Mouse (Mus musculus) ZHBTc4 (cell line): ENCODE measurements at regions not wholly inside any gene's neighbourhood (a gene's known extent, or its start where the extent isn't known, plus 50 kb on each side); places are given as distances from the start of the nearest gene placed in this dataset.
"Not testable (repeated sequence)": the region's sequence is repeated elsewhere in the genome, so short reads cannot be mapped to it uniquely, and the experiment has no call there.

Source experiments
- DNase-seq: peaks from one replicate; pipeline ENCODE4 v3.0.0-alpha.2; 2011; ENCODE audit warnings: low read depth, low spot score

- DNase-seq: not testable (repeated sequence)
These were observed 199.4 kb upstream of the Cdk6 start for GRCm38 (mm10) chr5:3141841-3142240.

- DNase-seq: peak; percentile 61
These were observed 194.6 kb upstream of the Cdk6 start for GRCm38 (mm10) chr5:3146544-3147295.

GRCm38 (mm10) chr5:3149886-3150285, 191.4 kb upstream of the Cdk6 start:
- DNase-seq: peak; percentile 13

- DNase-seq: not testable (repeated sequence)
These were observed 190.5 kb upstream of the Cdk6 start for GRCm38 (mm10) chr5:3150766-3151165.

- DNase-seq: not testable (repeated sequence)
These were observed 189.6 kb upstream of the Cdk6 start for GRCm38 (mm10) chr5:3151534-3152148.

GRCm38 (mm10) chr5:3152149-3152865, 189.0 kb upstream of the Cdk6 start:
- DNase-seq: peak; percentile 35

- not testable (repeated sequence) for DNase-seq
These were observed 175.8 kb upstream of the Cdk6 start for GRCm38 (mm10) chr5:3165511-3165910.

- DNase-seq: peak; percentile 51
These were observed 174.8 kb upstream of the Cdk6 start for GRCm38 (mm10) chr5:3166496-3166895.

- not testable (repeated sequence) for DNase-seq
These were observed 147.7 kb upstream of the Cdk6 start for GRCm38 (mm10) chr5:3193592-3193991.

GRCm38 (mm10) chr5:3197952-3198841, 143.1 kb upstream of the Cdk6 start:
- no peak for DNase-seq

- not testable (repeated sequence) for DNase-seq
These were observed 142.3 kb upstream of the Cdk6 start for GRCm38 (mm10) chr5:3198869-3199550.

- DNase-seq: not testable (repeated sequence)
These were observed 135.1 kb upstream of the Cdk6 start for GRCm38 (mm10) chr5:3206160-3206559.

- DNase-seq: not testable (repeated sequence)
These were observed 133.0 kb upstream of the Cdk6 start for GRCm38 (mm10) chr5:3208293-3208692.

- DNase-seq: no peak
These were observed 130.0 kb upstream of the Cdk6 start for GRCm38 (mm10) chr5:3211284-3211683.

- no peak for DNase-seq
These were observed 125.2 kb upstream of the Cdk6 start for GRCm38 (mm10) chr5:3216053-3216452.

- DNase-seq: peak; percentile 7
These were observed 122.1 kb upstream of the Cdk6 start for GRCm38 (mm10) chr5:3219230-3219629.

GRCm38 (mm10) chr5:3219770-3220169, 121.5 kb upstream of the Cdk6 start:
- DNase-seq: peak; percentile 4

- peak; percentile 63 for DNase-seq
These were observed 117.5 kb upstream of the Cdk6 start for GRCm38 (mm10) chr5:3223819-3224218.

- DNase-seq: not testable (repeated sequence)
These were observed 116.8 kb upstream of the Cdk6 start for GRCm38 (mm10) chr5:3224392-3225054.

GRCm38 (mm10) chr5:3225358-3225757, 115.9 kb upstream of the Cdk6 start:
- not testable (repeated sequence) for DNase-seq
